Mouse (Mus musculus) C2C12 (cell line): ENCODE measurements at regions not wholly inside any gene's neighbourhood (a gene's known extent, or its start where the extent isn't known, plus 50 kb on each side); places are given as distances from the start of the nearest gene placed in this dataset.

Experiments
- H3K27me3 ChIP-seq: one replicate; pipeline ENCODE4 v1.6.1; 2011; ENCODE audit not compliant: control insufficient read depth, insufficient read depth, insufficient read length
- H3K36me3 ChIP-seq: one replicate; pipeline ENCODE4 v1.6.1; 2011; ENCODE audit not compliant: control insufficient read depth, insufficient read depth
- H3K4me3 ChIP-seq: one replicate; pipeline ENCODE4 v1.5.1; 2011; ENCODE audit warnings: mild to moderate bottlenecking, control low read depth; ENCODE audit not compliant: poor library complexity, insufficient read depth, severe bottlenecking
- H3K79me2 ChIP-seq: one replicate; pipeline ENCODE4 v1.6.1; 2011; ENCODE audit not compliant: control insufficient read depth, insufficient read depth
- H3K79me3 ChIP-seq: one replicate; pipeline ENCODE4 v1.6.1; 2011; ENCODE audit warnings: low read depth, control low read depth
- H3ac ChIP-seq: one replicate; pipeline ENCODE3; 2011; ENCODE audit warnings: low read depth; ENCODE audit not compliant: control insufficient read depth, insufficient read length
- CEBPB ChIP-seq: IDR thresholded peaks from one replicate; pipeline ENCODE4 v1.6.1; 2011; ENCODE audit warnings: low read depth, mild to moderate bottlenecking, control low read depth, moderate library complexity
- CTCF ChIP-seq: IDR thresholded peaks from one replicate; pipeline ENCODE4 v1.5.1; 2011; ENCODE audit not compliant: control insufficient read depth, insufficient read depth, insufficient read length
- FOSL1 ChIP-seq: IDR thresholded peaks from one replicate; pipeline ENCODE4 v1.8.0; 2011; ENCODE audit warnings: mild to moderate bottlenecking, low read length; ENCODE audit not compliant: poor library complexity, insufficient read depth, severe bottlenecking
- MAX ChIP-seq: IDR thresholded peaks from one replicate; pipeline ENCODE4 v1.6.1; 2011; ENCODE audit warnings: mild to moderate bottlenecking, control low read depth
- MYOD1 ChIP-seq: IDR thresholded peaks from one replicate; pipeline ENCODE4 v1.6.1; 2011; ENCODE audit warnings: low read depth; ENCODE audit not compliant: control insufficient read depth, insufficient read length
- MYOG ChIP-seq: IDR thresholded peaks from one replicate; pipeline ENCODE4 v1.6.1; 2011; ENCODE audit not compliant: control insufficient read depth, insufficient read length; ENCODE audit errors: extremely low read depth
- USF1 ChIP-seq: IDR thresholded peaks from one replicate; pipeline ENCODE4 v1.6.1; 2011; ENCODE audit warnings: low read depth, mild to moderate bottlenecking, control low read depth, moderate library complexity

- H3K4me3 ChIP-seq = no peak overlapping the region
- H3K79me3 ChIP-seq = no peaks in the 10 kb centered on the region
- no peaks in the 10 kb centered on the region for H3K27me3 ChIP-seq
- no peaks in the 10 kb centered on the region for H3K36me3 ChIP-seq
- TF ChIP-seq USF1 (no peak), FOSL1 (no peak), CEBPB (no peak), MYOD1 (no peak), MYOG (no peak), CTCF (no peak), MAX (no peak)
- no peaks in the 10 kb centered on the region for H3K79me2 ChIP-seq
- H3ac ChIP-seq = no peak overlapping the region
These were observed 392.0 kb downstream of the Sox9 start for GRCm38 (mm10) chr11:113174011-113174507.

- Histone ChIP-seq H3K4me3 (no peak overlapping the region), H3K79me3 (no peaks in the 10 kb centered on the region), H3K36me3 (no peaks in the 10 kb centered on the region), H3K79me2 (no peaks in the 10 kb centered on the region), H3K27me3 (no peaks in the 10 kb centered on the region), H3ac (no peak overlapping the region)
- TF ChIP-seq USF1 (no peak), MYOG (no peak), CTCF (no peak), MYOD1 (no peak), CEBPB (no peak), FOSL1 (no peak), MAX (no peak)
These were observed 393.3 kb downstream of the Sox9 start for GRCm38 (mm10) chr11:113175323-113175722.

DNA sequence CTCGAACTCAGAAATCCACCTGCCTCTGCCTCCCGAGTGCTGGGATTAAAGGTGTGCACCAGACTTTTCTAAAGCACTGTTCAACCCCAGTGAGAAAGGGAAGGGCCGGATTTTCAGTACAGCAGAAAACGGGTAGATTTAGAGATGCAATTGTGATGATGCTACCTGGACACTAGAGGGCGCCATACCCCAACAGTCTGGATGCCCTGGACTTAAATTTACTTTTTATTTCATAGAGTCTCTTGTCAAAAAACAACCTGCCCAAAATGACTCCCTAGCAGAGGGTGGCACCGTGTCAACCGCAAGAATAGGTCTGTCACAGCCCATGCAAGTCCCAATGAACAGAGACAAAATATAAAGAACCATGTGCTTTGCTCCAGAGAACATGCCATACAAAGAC, 394.2 kb downstream of the Sox9 start:
- no peaks in the 10 kb centered on the region for H3K36me3 ChIP-seq
- H3K4me3 ChIP-seq = no peak overlapping the region
- no peaks in the 10 kb centered on the region for H3K79me2 ChIP-seq
- H3K79me3 ChIP-seq = no peaks in the 10 kb centered on the region
- TF ChIP-seq CEBPB (no peak), CTCF (peak; percentile 7)
- no peak overlapping the region for H3ac ChIP-seq
- H3K27me3 ChIP-seq = no peaks in the 10 kb centered on the region

DNA sequence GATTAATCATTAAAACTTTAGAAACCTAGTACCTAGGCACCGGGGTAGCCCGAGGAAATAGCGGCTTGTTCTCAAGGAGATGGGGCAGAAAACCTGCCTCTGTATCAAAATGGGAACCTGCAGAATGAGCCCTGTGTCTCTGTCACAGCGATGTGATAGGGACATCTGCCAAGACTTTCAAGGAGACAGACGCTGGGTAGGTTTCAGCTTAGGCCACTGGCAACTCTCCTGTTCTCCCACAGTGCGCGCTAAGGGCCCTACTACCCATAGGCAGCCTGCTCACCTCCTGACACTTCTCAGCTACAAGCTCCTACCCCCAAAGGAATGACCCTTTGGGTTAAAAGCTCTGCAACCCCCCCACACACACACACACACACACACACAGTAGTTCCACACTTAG, 396.4 kb downstream of the Sox9 start:
- Histone ChIP-seq H3K79me3 (no peaks in the 10 kb centered on the region), H3K36me3 (no peaks in the 10 kb centered on the region), H3ac (no peak overlapping the region), H3K4me3 (no peak overlapping the region), H3K27me3 (no peaks in the 10 kb centered on the region), H3K79me2 (no peaks in the 10 kb centered on the region)
- TF ChIP-seq MAX (no peak), FOSL1 (no peak), USF1 (no peak), MYOG (no peak), MYOD1 (no peak), CEBPB (no peak), CTCF (no peak)

- Histone ChIP-seq H3ac (no peak overlapping the region), H3K79me3 (no peaks in the 10 kb centered on the region), H3K36me3 (no peaks in the 10 kb centered on the region), H3K79me2 (no peaks in the 10 kb centered on the region), H3K27me3 (no peaks in the 10 kb centered on the region), H3K4me3 (no peak overlapping the region)
- TF ChIP-seq CEBPB (no peak), MYOD1 (no peak), USF1 (no peak), FOSL1 (no peak), MYOG (no peak), CTCF (no peak), MAX (no peak)
These were observed 398.0 kb downstream of the Sox9 start for GRCm38 (mm10) chr11:113180008-113180407.

GRCm38 (mm10) chr11:113182083-113182861, 400.2 kb downstream of the Sox9 start:
- H3K36me3 ChIP-seq = no peaks in the 10 kb centered on the region
- H3K79me2 ChIP-seq = no peaks in the 10 kb centered on the region
- H3ac ChIP-seq = no peak overlapping the region
- no peaks in the 10 kb centered on the region for H3K79me3 ChIP-seq
- TF ChIP-seq FOSL1 (no peak), CEBPB (no peak), USF1 (no peak), MYOG (no peak), CTCF (no peak), MAX (no peak), MYOD1 (no peak)
- no peaks in the 10 kb centered on the region for H3K27me3 ChIP-seq
- H3K4me3 ChIP-seq = no peak overlapping the region
